Mouse (Mus musculus): Measurements from ENCODE around the gene Rfc1. TPM values are rescaled to one million over a fixed set of nuclear protein-coding genes. Genes with fewer than 3 reads are reported as not detected.
"Not testable (repeated sequence)": the region's sequence is repeated elsewhere in the genome, so short reads cannot be mapped to it uniquely, and the experiment has no call there.

Rfc1 gene
- polyA plus RNA-seq, 1 experiment from 2014 or later: 28.9 TPM

DNA sequence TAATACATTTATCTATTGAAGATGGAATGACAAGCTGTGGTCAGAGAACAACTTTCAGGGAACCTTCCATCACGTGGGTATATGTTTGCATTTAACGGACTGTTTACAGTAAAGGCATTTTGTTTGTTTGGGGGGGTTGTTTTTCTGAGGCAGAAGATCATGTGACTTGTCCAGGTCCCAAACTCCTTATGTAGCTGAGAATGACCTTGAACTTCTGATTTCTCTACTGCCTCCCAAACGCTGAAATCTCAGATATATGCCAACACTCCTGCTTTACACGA lies 545 bp upstream of the Rfc1 start:
- peaks cover 18% of the 10 kb centered on the region for H3K4me1 ChIP-seq
- H3K9ac ChIP-seq (replicated peaks): no peak overlapping the region
- peak overlapping the region; percentile 97 for H3K4me3 ChIP-seq (replicated peaks)
- H3K36me3 ChIP-seq: no peaks in the 10 kb centered on the region
- H3K27me3 ChIP-seq (replicated peaks): no peaks in the 10 kb centered on the region
- 29% methylated on average over 4 of the region's 4 CpGs for WGBS
- peak; percentile 13; the same call in 1 of the 2 replicates for ATAC-seq (ENCODE audit: low FRiP score)
- peak overlapping the region; percentile 76 for H3K4me2 ChIP-seq
- H3K27ac ChIP-seq (replicated peaks): no peak overlapping the region
- H3K9me3 ChIP-seq (replicated peaks): no peaks in the 10 kb centered on the region

DNA sequence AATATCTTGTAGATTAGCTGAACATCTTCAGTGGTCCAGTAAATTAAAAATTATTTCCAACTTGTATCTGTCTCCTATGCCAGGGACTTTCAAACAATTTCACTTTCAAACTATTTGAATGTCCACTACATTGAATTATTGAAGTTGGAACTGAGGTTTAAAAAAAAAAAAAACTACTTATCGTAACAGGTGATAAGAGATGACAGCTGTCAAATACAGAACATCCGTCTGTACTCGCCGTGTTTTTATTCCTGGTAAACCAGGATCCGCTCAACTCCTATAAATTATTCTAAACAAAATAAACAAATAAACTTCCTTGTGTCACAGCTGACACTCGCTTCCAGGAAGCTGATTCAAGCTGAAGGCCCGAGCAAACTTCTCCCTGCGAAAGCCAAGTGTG lies 682 bp downstream of the Rfc1 start:
- Histone ChIP-seq H3K27me3 (replicated peaks) (no peaks in the 10 kb centered on the region), H3K9me3 (replicated peaks) (no peaks in the 10 kb centered on the region), H3K9ac (replicated peaks) (peak overlapping the region; percentile 70), H3K27ac (replicated peaks) (peak overlapping the region; percentile 74; the same call in 1 of the 2 replicates), H3K36me3 (no peaks in the 10 kb centered on the region), H3K4me1 (peaks cover 18% of the 10 kb centered on the region), H3K4me3 (replicated peaks) (peak overlapping the region; percentile 97), H3K4me2 (peak overlapping the region; percentile 76)
- ATAC-seq (ENCODE audit: low FRiP score): no peak
- 13% methylated on average over 8 of the region's 8 CpGs for WGBS

DNA sequence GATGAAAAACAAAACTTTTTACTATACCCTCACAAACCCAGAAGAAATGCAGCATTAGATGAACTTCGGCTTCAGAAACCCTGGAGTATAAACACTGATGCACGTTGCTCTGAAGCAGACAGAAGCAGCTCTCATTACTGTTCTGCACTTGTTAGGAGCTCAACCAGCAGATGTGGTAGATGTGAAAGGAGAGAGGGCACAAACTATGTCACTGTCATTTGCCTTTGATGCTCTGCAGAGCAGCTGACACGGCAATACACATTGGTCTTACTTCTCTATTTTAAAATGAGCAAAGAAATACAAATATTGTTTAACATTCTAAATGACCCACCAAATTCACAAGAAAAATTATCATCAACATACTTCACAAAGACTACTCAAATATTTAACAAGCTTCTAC lies 5.5 kb downstream of the Rfc1 start:
- Histone ChIP-seq H3K4me3 (replicated peaks) (no peak overlapping the region), H3K9ac (replicated peaks) (no peak overlapping the region), H3K9me3 (replicated peaks) (no peaks in the 10 kb centered on the region), H3K27me3 (replicated peaks) (no peaks in the 10 kb centered on the region), H3K4me2 (no peak overlapping the region), H3K36me3 (no peaks in the 10 kb centered on the region), H3K27ac (replicated peaks) (no peak overlapping the region), H3K4me1 (peaks cover 13% of the 10 kb centered on the region; the same call in 1 of the 2 replicates)
- no peak for ATAC-seq (ENCODE audit: low FRiP score)
- WGBS: 93% methylated on average over 3 of the region's 3 CpGs

DNA sequence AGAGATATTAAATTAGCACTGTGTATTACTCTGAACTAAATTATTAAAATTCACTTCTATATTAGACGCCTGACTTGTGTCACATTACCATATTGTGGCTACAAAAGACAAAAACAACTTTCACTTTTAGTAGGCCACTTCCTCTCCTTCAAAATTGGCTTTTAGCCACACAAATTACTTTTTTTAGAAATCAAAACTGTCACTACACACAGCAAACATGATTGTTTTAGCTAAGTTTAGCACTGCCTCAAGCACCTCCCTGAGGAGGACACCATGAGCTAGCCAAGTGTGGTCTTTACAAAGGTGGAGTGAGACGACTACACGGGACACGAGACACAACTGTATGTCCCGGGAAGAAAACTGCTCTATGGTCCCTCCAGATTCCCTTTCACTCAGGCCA lies 9.3 kb downstream of the Rfc1 start:
- H3K4me3 ChIP-seq (replicated peaks): no peak overlapping the region
- 0 out of 2 replicates have a peak overlapping the region, but pooled peaks have one; percentile 6 for H3K4me2 ChIP-seq
- no peak for ATAC-seq (ENCODE audit: low FRiP score)
- WGBS: 39% methylated on average over 5 of the region's 5 CpGs
- no peaks in the 10 kb centered on the region for H3K36me3 ChIP-seq
- H3K9me3 ChIP-seq (replicated peaks): no peaks in the 10 kb centered on the region
- H3K9ac ChIP-seq (replicated peaks): no peak overlapping the region
- no peak overlapping the region for H3K27ac ChIP-seq (replicated peaks)
- no peaks in the 10 kb centered on the region for H3K4me1 ChIP-seq
- H3K27me3 ChIP-seq (replicated peaks): no peaks in the 10 kb centered on the region

DNA sequence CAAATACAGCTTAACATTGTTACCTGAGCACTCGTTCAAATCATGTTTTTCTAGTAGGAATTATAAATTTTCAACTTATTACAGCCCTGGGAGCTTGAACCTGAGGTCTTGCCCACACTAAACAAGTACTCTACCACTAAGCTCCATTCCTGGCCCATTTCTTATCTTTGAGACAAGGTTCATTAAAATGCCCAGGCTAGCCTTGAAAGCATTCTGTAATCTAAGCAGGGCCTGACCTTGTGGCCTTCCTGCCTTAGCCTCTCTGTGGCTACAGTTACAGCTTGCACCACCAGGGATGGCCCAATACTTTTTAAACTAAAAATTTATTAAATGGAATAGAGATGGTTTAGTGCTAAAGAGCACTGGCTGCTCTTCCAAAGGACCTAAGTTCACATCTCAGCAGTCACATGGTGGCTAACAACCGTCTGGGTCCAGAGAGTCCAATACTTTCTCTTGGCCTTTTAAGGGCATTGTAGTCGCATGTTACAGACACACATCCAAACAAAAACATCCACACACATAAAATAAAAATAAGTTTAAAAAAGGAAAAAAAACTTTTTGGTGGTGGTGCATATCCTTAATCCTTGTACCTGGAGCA lies 10.6 kb downstream of the Rfc1 start:
- H3K9me3 ChIP-seq (replicated peaks): no peaks in the 10 kb centered on the region
- no peak overlapping the region for H3K4me2 ChIP-seq
- H3K9ac ChIP-seq (replicated peaks): no peak overlapping the region
- H3K4me1 ChIP-seq: no peaks in the 10 kb centered on the region
- no peak overlapping the region for H3K4me3 ChIP-seq (replicated peaks)
- no peaks in the 10 kb centered on the region for H3K27me3 ChIP-seq (replicated peaks)
- no peak overlapping the region for H3K27ac ChIP-seq (replicated peaks)
- no peak for ATAC-seq (ENCODE audit: low FRiP score)
- 91% methylated on average over 3 of the region's 3 CpGs for WGBS
- H3K36me3 ChIP-seq: no peaks in the 10 kb centered on the region

DNA sequence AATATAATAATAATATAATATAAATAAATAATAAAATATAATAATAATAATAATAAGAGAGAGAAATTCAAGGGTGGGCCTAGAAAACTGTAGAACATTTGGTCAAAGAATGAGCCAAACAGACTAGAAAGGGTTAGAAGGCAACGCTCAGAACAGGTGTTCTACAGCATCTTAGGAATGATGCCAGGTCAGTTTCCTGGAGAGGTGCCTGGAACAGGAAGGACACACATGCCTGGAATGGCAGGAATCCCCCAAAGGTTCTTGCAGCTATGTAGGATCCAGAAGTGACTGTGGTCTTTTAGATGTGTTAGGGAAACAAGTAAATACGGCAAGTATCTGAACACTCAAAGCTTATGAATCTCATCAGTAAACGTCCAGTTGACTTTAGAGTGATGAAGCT lies 11.2 kb downstream of the Rfc1 start:
- Histone ChIP-seq H3K4me2 (no peak overlapping the region), H3K27me3 (replicated peaks) (no peaks in the 10 kb centered on the region), H3K4me1 (no peaks in the 10 kb centered on the region), H3K9ac (replicated peaks) (no peak overlapping the region), H3K9me3 (replicated peaks) (no peaks in the 10 kb centered on the region), H3K27ac (replicated peaks) (no peak overlapping the region), H3K36me3 (no peaks in the 10 kb centered on the region), H3K4me3 (replicated peaks) (no peak overlapping the region)
- no peak for ATAC-seq (ENCODE audit: low FRiP score)
- WGBS: 96% methylated on average over 3 of the region's 3 CpGs

DNA sequence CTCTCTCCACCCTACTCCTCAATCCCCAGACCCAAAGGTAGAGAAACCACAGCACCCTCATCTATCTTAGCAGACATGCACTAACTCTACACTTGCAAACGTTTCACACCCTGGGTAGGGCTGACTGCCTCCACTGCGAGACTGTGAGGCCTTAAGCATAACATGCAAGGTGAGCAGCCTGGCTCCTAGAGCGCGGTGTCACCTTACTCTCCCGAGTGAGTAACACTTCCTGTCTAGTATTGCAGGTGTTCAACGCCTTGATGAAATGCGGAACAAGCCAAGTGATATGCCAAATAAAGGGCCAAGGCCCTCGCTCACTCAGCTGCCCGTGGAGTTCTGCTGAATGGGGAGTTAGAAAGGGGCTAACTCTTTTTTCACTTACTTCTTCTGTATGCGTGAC lies 13.3 kb downstream of the Rfc1 start:
- Histone ChIP-seq H3K4me1 (no peaks in the 10 kb centered on the region), H3K9ac (replicated peaks) (no peak overlapping the region), H3K9me3 (replicated peaks) (no peaks in the 10 kb centered on the region), H3K4me3 (replicated peaks) (no peak overlapping the region), H3K4me2 (no peak overlapping the region), H3K27ac (replicated peaks) (no peak overlapping the region), H3K27me3 (replicated peaks) (no peaks in the 10 kb centered on the region), H3K36me3 (peaks cover 6% of the 10 kb centered on the region)
- ATAC-seq (ENCODE audit: low FRiP score): no peak
- WGBS: 87% methylated on average over 10 of the region's 10 CpGs

DNA sequence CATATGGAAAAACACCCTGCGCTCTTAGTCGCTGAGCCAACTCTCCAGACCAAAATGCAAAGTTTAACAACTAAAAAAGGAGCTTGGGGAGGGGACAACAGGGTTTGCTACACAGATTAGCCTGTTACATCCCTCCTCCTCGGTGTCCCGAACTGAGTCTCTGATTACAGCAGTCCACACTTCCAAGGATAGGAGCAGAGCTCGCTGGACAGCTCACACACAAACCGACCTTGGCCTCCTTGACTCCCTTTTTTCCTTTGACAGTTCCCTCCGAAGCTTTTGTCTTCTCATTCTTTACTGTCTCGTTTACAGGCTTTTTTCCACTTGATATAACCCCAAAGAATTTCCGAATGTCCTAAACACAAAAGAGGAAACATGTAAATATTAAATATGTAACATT lies 16.3 kb downstream of the Rfc1 start:
- ATAC-seq (ENCODE audit: low FRiP score): no peak
- no peak overlapping the region for H3K4me3 ChIP-seq (replicated peaks)
- no peaks in the 10 kb centered on the region for H3K27me3 ChIP-seq (replicated peaks)
- H3K27ac ChIP-seq (replicated peaks): no peak overlapping the region
- peaks cover 14% of the 10 kb centered on the region for H3K36me3 ChIP-seq
- H3K9ac ChIP-seq (replicated peaks): no peak overlapping the region
- no peaks in the 10 kb centered on the region for H3K4me1 ChIP-seq
- no peak overlapping the region for H3K4me2 ChIP-seq
- H3K9me3 ChIP-seq (replicated peaks): no peaks in the 10 kb centered on the region
- WGBS: 89% methylated on average over 9 of the region's 9 CpGs

DNA sequence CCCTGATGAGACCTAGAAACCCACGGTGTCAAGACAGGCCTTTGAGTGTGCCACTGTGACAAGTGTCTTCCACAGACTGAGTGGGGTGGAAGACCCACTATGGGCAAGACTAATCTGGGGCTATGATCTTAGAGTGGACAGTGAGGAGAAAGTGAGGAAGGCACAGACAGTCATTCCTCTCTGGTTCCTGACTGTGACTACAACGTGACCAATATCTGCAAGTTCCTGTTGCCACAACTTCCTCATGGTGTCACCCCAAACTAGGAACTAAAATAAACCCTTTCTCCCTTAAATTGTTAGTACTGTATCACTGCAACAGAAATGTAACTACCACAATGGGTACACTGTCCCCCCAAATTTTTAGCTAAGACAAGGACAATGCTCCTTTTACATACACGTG lies 26.6 kb downstream of the Rfc1 start:
- Histone ChIP-seq H3K4me2 (no peak overlapping the region), H3K4me1 (no peaks in the 10 kb centered on the region), H3K36me3 (peaks cover 10% of the 10 kb centered on the region; the same call in 1 of the 2 replicates), H3K9ac (replicated peaks) (no peak overlapping the region), H3K9me3 (replicated peaks) (no peaks in the 10 kb centered on the region), H3K27ac (replicated peaks) (no peak overlapping the region), H3K27me3 (replicated peaks) (no peaks in the 10 kb centered on the region), H3K4me3 (replicated peaks) (no peak overlapping the region)
- 93% methylated on average over 3 of the region's 3 CpGs for WGBS
- no peak for ATAC-seq (ENCODE audit: low FRiP score)

DNA sequence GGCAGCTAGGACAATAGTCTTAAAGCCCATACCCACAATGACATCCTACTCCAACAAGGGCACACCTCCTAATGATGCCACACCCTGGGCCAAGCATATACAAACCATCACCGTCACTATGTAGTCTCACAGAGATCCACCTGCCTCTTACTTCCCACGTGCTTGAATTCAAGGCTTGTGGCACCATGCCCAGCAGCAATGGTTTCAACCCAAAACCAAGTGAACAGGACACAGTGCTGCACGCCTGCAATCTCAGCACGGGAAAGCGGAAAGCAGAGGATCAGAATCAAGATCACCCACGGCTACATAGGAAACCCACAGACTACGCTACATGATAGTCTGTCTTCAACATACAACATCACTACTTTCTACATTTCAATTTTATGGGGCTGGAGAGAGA lies 27.3 kb downstream of the Rfc1 start:
- Histone ChIP-seq H3K4me1 (no peaks in the 10 kb centered on the region), H3K9me3 (replicated peaks) (no peaks in the 10 kb centered on the region), H3K27ac (replicated peaks) (no peak overlapping the region), H3K4me3 (replicated peaks) (no peak overlapping the region), H3K4me2 (no peak overlapping the region), H3K27me3 (replicated peaks) (no peaks in the 10 kb centered on the region), H3K9ac (replicated peaks) (no peak overlapping the region), H3K36me3 (peaks cover 10% of the 10 kb centered on the region; the same call in 1 of the 2 replicates)
- WGBS: 96% methylated on average over 7 of the region's 7 CpGs
- ATAC-seq (ENCODE audit: low FRiP score): no peak

DNA sequence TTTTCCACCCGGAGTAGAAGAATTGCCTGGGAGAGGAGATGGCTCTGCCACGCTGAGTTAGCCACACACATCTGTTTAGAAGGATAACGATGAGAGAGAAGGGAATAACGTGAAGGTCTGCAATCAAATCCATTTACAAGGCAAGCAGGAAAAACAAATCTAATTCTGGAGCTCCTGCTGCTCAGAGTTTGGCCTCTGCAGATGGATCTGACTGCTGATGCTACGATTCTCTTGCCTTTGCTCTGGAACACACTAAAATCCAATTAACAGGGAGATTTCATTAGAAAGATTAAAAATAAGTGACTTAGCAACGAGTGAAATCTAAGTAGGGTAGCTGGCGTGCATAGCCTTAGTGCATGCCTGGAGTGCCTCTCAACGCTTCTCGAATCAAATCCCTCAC lies 30.0 kb downstream of the Rfc1 start:
- Histone ChIP-seq H3K9me3 (replicated peaks) (no peaks in the 10 kb centered on the region), H3K27ac (replicated peaks) (0 out of 2 replicates have a peak overlapping the region, but pooled peaks have one; percentile 45), H3K27me3 (replicated peaks) (no peaks in the 10 kb centered on the region), H3K9ac (replicated peaks) (no peak overlapping the region), H3K4me1 (no peaks in the 10 kb centered on the region), H3K36me3 (peaks cover 9% of the 10 kb centered on the region; the same call in 1 of the 2 replicates), H3K4me3 (replicated peaks) (no peak overlapping the region), H3K4me2 (no peak overlapping the region)
- no peak; the same call in 1 of the 2 replicates for ATAC-seq (ENCODE audit: low FRiP score)
- whole genome bisulfite sequencing: 62% methylated on average over 9 of the region's 9 CpGs

DNA sequence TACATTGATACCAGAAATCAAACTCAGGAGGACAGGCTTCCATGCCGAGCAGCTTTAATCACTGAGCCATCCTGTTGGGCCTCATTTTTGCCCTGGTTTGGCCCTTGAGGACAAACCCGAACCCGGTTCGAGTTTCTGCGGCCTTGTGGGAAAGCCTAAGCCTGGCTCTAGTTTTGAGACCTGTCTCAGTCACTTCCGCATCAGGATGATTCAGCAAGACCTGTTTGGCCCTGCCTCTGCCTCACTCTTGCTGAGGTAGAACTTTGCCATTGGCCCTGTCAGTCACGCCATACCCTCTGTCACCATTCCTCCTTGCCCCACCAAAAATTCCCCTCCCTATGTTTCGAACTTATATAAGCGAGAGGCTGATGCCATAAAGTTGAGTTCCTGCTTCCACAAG lies 35.3 kb downstream of the Rfc1 start:
- ATAC-seq (ENCODE audit: low FRiP score): no peak
- H3K9ac ChIP-seq (replicated peaks): no peak overlapping the region
- H3K4me2 ChIP-seq: no peak overlapping the region
- 96% methylated on average over 9 of the region's 9 CpGs for WGBS
- H3K4me3 ChIP-seq (replicated peaks): no peak overlapping the region
- H3K9me3 ChIP-seq (replicated peaks): no peaks in the 10 kb centered on the region
- H3K4me1 ChIP-seq: no peaks in the 10 kb centered on the region
- H3K27me3 ChIP-seq (replicated peaks): no peaks in the 10 kb centered on the region
- H3K27ac ChIP-seq (replicated peaks): no peak overlapping the region
- H3K36me3 ChIP-seq: peaks cover 14% of the 10 kb centered on the region; the same call in 1 of the 2 replicates

DNA sequence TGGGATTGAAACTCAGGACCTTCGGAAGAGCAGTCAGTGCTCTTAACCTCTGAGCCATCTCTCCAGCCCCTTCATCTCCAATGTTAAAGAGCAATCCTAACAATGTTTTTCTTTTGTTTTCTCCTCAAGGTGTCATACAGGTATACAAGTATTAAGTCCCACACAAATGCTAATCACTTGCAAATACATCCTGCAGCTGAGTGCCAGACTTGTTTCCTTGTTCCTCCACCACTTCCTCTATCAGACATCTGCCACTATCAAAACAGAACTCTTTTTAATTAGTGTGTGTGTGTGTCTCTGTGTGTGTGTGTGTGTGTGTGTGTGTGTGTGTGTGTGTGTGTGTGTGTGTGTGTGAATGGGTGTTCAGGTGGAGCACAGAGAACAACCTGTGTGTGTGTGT lies 35.8 kb downstream of the Rfc1 start:
- not testable (repeated sequence) for H3K27ac ChIP-seq (replicated peaks); H3K9me3 ChIP-seq (replicated peaks); H3K4me1 ChIP-seq; ATAC-seq (ENCODE audit: low FRiP score); H3K4me3 ChIP-seq (replicated peaks); H3K4me2 ChIP-seq; H3K27me3 ChIP-seq (replicated peaks); H3K9ac ChIP-seq (replicated peaks)
- H3K36me3 ChIP-seq: peaks cover 14% of the 10 kb centered on the region; the same call in 1 of the 2 replicates
- WGBS: 100% methylated on average over 1 of the region's 1 CpGs

All from neural tube, embryonic 15.5 days (tissue).